In the genomic region with DNA sequence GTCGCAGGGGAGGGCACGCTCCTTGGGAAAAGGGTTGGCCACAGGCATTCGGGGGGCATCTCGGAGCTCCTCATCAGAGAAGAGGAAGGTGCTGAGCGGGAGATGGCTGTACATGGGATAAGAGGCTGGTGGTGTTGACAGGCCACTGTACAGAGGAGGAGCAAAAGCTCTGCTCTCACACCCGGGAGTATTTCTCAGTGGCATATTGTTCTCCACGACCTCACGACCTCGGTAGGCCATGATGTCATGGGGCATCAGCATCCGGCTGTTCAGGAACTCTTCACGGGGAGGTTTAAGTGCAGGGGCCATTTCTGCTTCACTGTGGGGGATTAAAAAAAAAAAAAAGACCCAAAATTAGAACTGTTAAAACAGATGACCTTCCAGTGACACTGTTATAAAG, we compare ENCODE assay signal across 36 mouse cellular contexts. TPM values are rescaled to one million over a fixed set of nuclear protein-coding genes. Genes with fewer than 3 reads are reported as not detected.
A peak's percentile ranks its signal among the peaks of the same experiment; 100 is the strongest.
DNase-seq lines count a peak whose midpoint lies in the region; ATAC-seq and TF ChIP-seq lines count a peak whose summit lies in the region.
"Had no signal": no experiment of that assay in that cellular context is flagged by ENCODE, and none has a peak within 500 bp of the region (broad histone marks: within the 10 kb centered on the region; RNA-seq: fewer than 3 reads in every experiment).

No protein-coding gene starts in this region.

- 68% methylated on average over 11 of the region's 11 CpGs for WGBS in embryonic facial prominence, embryonic 11.5 days
- 71% methylated on average over 11 of the region's 11 CpGs for WGBS in embryonic facial prominence, embryonic 10.5 days
- WGBS in heart, postnatal 0 days: 39% methylated on average over 11 of the region's 11 CpGs
- WGBS in midbrain, embryonic 10.5 days: 82% methylated on average over 11 of the region's 11 CpGs
- 80% methylated on average over 11 of the region's 11 CpGs for WGBS in midbrain, embryonic 13.5 days
- WGBS in neural tube, embryonic 15.5 days: 79% methylated on average over 11 of the region's 11 CpGs

- H3K9me3 ChIP-seq in embryonic facial prominence, embryonic 11.5 days (replicated peaks; ENCODE audit: control insufficient read depth, low read length): no peaks in the 10 kb centered on the region
- no peaks in the 10 kb centered on the region for H3K9me3 ChIP-seq in embryonic facial prominence, embryonic 10.5 days
- no peaks in the 10 kb centered on the region for H3K9me3 ChIP-seq in heart, postnatal 0 days (replicated peaks; ENCODE audit: control insufficient read depth, low read length)
- no peaks in the 10 kb centered on the region for H3K9me3 ChIP-seq in midbrain, embryonic 10.5 days (replicated peaks)
- no peaks in the 10 kb centered on the region for H3K9me3 ChIP-seq in midbrain, embryonic 13.5 days
- no peaks in the 10 kb centered on the region for H3K9me3 ChIP-seq in neural tube, embryonic 15.5 days (replicated peaks)
- H3K9me3 ChIP-seq: forebrain, embryonic 13.5 days; heart, embryonic 15.5 days; hindbrain, embryonic 15.5 days; liver, embryonic 15.5 days; lung, embryonic 15.5 days; neural tube, embryonic 12.5 days had no signal

- H3K4me3 ChIP-seq in embryonic facial prominence, embryonic 11.5 days (ENCODE audit: low read depth, low read length): no peak overlapping the region
- H3K4me3 ChIP-seq in embryonic facial prominence, embryonic 10.5 days: no peak overlapping the region
- no peak overlapping the region for H3K4me3 ChIP-seq in heart, postnatal 0 days (ENCODE audit: low read depth, low read length)
- no peak overlapping the region for H3K4me3 ChIP-seq in midbrain, embryonic 10.5 days
- H3K4me3 ChIP-seq in midbrain, embryonic 13.5 days (replicated peaks): no peak overlapping the region
- no peak overlapping the region for H3K4me3 ChIP-seq in neural tube, embryonic 15.5 days (replicated peaks)
- H3K4me3 ChIP-seq: forebrain, embryonic 13.5 days; heart, embryonic 15.5 days; hindbrain, embryonic 15.5 days; liver, embryonic 15.5 days; lung, embryonic 15.5 days; myocyte; neural tube, embryonic 12.5 days had no signal

- no peak for TF ChIP-seq CTCF in heart, postnatal 0 days (IDR thresholded peaks at IDR 0.05; ENCODE audit: low read depth)

- no peak overlapping the region for H3K27ac ChIP-seq in embryonic facial prominence, embryonic 11.5 days (replicated peaks; ENCODE audit: low read depth, low read length)
- H3K27ac ChIP-seq in embryonic facial prominence, embryonic 10.5 days (replicated peaks): no peak overlapping the region
- H3K27ac ChIP-seq in heart, postnatal 0 days (ENCODE audit: low read depth): no peak overlapping the region
- H3K27ac ChIP-seq in midbrain, embryonic 10.5 days (replicated peaks): peak overlapping the region; percentile 33; the same call in 1 of the 2 replicates
- no peak overlapping the region for H3K27ac ChIP-seq in midbrain, embryonic 13.5 days
- no peak overlapping the region for H3K27ac ChIP-seq in neural tube, embryonic 15.5 days (replicated peaks)
- H3K27ac ChIP-seq: forebrain, embryonic 13.5 days; heart, embryonic 15.5 days; hindbrain, embryonic 15.5 days; liver, embryonic 15.5 days; lung, embryonic 15.5 days; neural tube, embryonic 12.5 days had no signal

- no peak for TF ChIP-seq EP300 in heart, postnatal 0 days (IDR thresholded peaks at IDR 0.05; ENCODE audit: low read depth)

- H3K9ac ChIP-seq in embryonic facial prominence, embryonic 11.5 days (replicated peaks; ENCODE audit: low read length): no peak overlapping the region
- no peak overlapping the region for H3K9ac ChIP-seq in heart, postnatal 0 days (replicated peaks; ENCODE audit: low read depth, low read length)
- no peak overlapping the region for H3K9ac ChIP-seq in midbrain, embryonic 13.5 days (replicated peaks)
- H3K9ac ChIP-seq in neural tube, embryonic 15.5 days (replicated peaks): no peak overlapping the region
- H3K9ac ChIP-seq: forebrain, embryonic 13.5 days; heart, embryonic 15.5 days; hindbrain, embryonic 15.5 days; liver, embryonic 15.5 days; lung, embryonic 15.5 days; neural tube, embryonic 12.5 days had no signal

- H3K4me1 ChIP-seq in embryonic facial prominence, embryonic 11.5 days (ENCODE audit: control insufficient read depth, insufficient read depth, low read length): no peaks in the 10 kb centered on the region
- peaks cover 13% of the 10 kb centered on the region for H3K4me1 ChIP-seq in embryonic facial prominence, embryonic 10.5 days
- H3K4me1 ChIP-seq in heart, postnatal 0 days (ENCODE audit: control insufficient read depth, insufficient read depth): 0 out of 2 replicates have a peak, but pooled peaks cover 3% of the 10 kb centered on the region
- peaks cover 19% of the 10 kb centered on the region for H3K4me1 ChIP-seq in midbrain, embryonic 10.5 days
- no peaks in the 10 kb centered on the region for H3K4me1 ChIP-seq in midbrain, embryonic 13.5 days (replicated peaks)
- H3K4me1 ChIP-seq in neural tube, embryonic 15.5 days: no peaks in the 10 kb centered on the region
- H3K4me1 ChIP-seq: forebrain, embryonic 13.5 days; hindbrain, embryonic 15.5 days; liver, embryonic 15.5 days; neural tube, embryonic 12.5 days had no signal

- DNase-seq in embryonic facial prominence, embryonic 11.5 days (ENCODE audit: low spot score): no peak
- no peak for DNase-seq in embryonic facial prominence, embryonic 10.5 days (ENCODE audit: low spot score)
- no peak for DNase-seq in heart, postnatal 0 days (ENCODE audit: low spot score)
- DNase-seq in heart, postnatal 4 days: no peak
- no peak for DNase-seq in midbrain, embryonic 10.5 days (ENCODE audit: low spot score)
- DNase-seq: adrenal gland, postnatal 14 days; cerebellum, postnatal 10 days; gastrocnemius, postnatal 14 days; heart, adult 18-20 months; kidney, adult 9 months; layer of hippocampus, adult 9-11 months; right cerebral cortex, postnatal 14 days; thymus, postnatal 4 days had no signal

- no peak overlapping the region for H3K4me2 ChIP-seq in embryonic facial prominence, embryonic 11.5 days (ENCODE audit: low read depth, low read length)
- no peak overlapping the region for H3K4me2 ChIP-seq in heart, postnatal 0 days (ENCODE audit: low read depth, low read length)
- no peak overlapping the region for H3K4me2 ChIP-seq in midbrain, embryonic 13.5 days (replicated peaks)
- no peak overlapping the region for H3K4me2 ChIP-seq in neural tube, embryonic 15.5 days
- H3K4me2 ChIP-seq: forebrain, embryonic 13.5 days; heart, embryonic 15.5 days; hindbrain, embryonic 15.5 days; lung, embryonic 15.5 days; midbrain, embryonic 11.5 days; neural tube, embryonic 12.5 days had no signal

- H3K27me3 ChIP-seq in embryonic facial prominence, embryonic 11.5 days (ENCODE audit: control insufficient read depth, insufficient read depth, low read length): no peaks in the 10 kb centered on the region
- H3K27me3 ChIP-seq in embryonic facial prominence, embryonic 10.5 days (replicated peaks; ENCODE audit: low read depth, poor library complexity, severe bottlenecking): peaks cover 6% of the 10 kb centered on the region
- no peaks in the 10 kb centered on the region for H3K27me3 ChIP-seq in heart, postnatal 0 days (ENCODE audit: control insufficient read depth, insufficient read depth, low read length)
- H3K27me3 ChIP-seq in midbrain, embryonic 10.5 days (ENCODE audit: low read depth, poor library complexity, severe bottlenecking): peaks cover 11% of the 10 kb centered on the region
- H3K27me3 ChIP-seq in midbrain, embryonic 13.5 days: peaks cover 8% of the 10 kb centered on the region; the same call in 1 of the 2 replicates
- no peaks in the 10 kb centered on the region for H3K27me3 ChIP-seq in neural tube, embryonic 15.5 days (replicated peaks)
- H3K27me3 ChIP-seq: forebrain, embryonic 13.5 days; heart, embryonic 15.5 days; hindbrain, embryonic 15.5 days; lung, embryonic 15.5 days; neural tube, embryonic 12.5 days; Patski had no signal

- ATAC-seq in embryonic facial prominence, embryonic 11.5 days (replicated peaks; ENCODE audit: insufficient number of reproducible peaks, low FRiP score, low TSS enrichment, low read depth): 0 out of 2 replicates have a peak, but pooled peaks have one; percentile 21
- peak; percentile 37; the same call in 1 of the 2 replicates for ATAC-seq in heart, postnatal 0 days (ENCODE audit: insufficient read depth, low read depth)
- no peak for ATAC-seq in midbrain, embryonic 13.5 days
- ATAC-seq in neural tube, embryonic 15.5 days (ENCODE audit: low FRiP score): no peak
- ATAC-seq: forebrain, embryonic 13.5 days; inflammation-experienced regulatory T-cells, adult 6 months; Patski had no signal

- no peaks in the 10 kb centered on the region for H3K36me3 ChIP-seq in embryonic facial prominence, embryonic 11.5 days (replicated peaks; ENCODE audit: control insufficient read depth, insufficient read depth, low read depth, low read length)
- no peaks in the 10 kb centered on the region for H3K36me3 ChIP-seq in embryonic facial prominence, embryonic 10.5 days (replicated peaks)
- peaks cover 2% of the 10 kb centered on the region for H3K36me3 ChIP-seq in heart, postnatal 0 days (replicated peaks; ENCODE audit: control insufficient read depth, insufficient read depth, low read length)
- no peaks in the 10 kb centered on the region for H3K36me3 ChIP-seq in midbrain, embryonic 10.5 days
- H3K36me3 ChIP-seq in midbrain, embryonic 13.5 days: no peaks in the 10 kb centered on the region; the same call in 1 of the 2 replicates
- peaks cover 3% of the 10 kb centered on the region; the same call in 1 of the 2 replicates for H3K36me3 ChIP-seq in neural tube, embryonic 15.5 days
- H3K36me3 ChIP-seq: hindbrain, embryonic 15.5 days had no signal

RNA-seq across cellular contexts. Expression of a gene that starts 15.4 kb away (rescaled TPM):
- polyA plus RNA-seq in embryonic facial prominence, embryonic 11.5 days (2014; fragmentation: Nextera tagmentation; extraction: Ambion mirVana): not detected in 2 replicates
- not detected in 2 replicates for polyA plus RNA-seq in embryonic facial prominence, embryonic 10.5 days (2016; fragmentation: Nextera tagmentation; extraction: Ambion mirVana)
- not detected in 2 replicates for total RNA-seq in heart, postnatal 0 days (2014; rRNA removed; ENCODE audit: low replicate concordance)
- polyA plus RNA-seq in heart, postnatal 0 days (2015; fragmentation: Nextera tagmentation; extraction: Ambion mirVana): not detected in 2 replicates
- not detected for total RNA-seq in heart, postnatal 4 days (2021)
- not detected in 2 replicates for polyA plus RNA-seq in midbrain, embryonic 10.5 days (2016; fragmentation: Nextera tagmentation; extraction: Ambion mirVana)
- not detected in 2 replicates for polyA plus RNA-seq in midbrain, embryonic 13.5 days (2015; fragmentation: Nextera tagmentation; extraction: Ambion mirVana)
- polyA plus RNA-seq in neural tube, embryonic 15.5 days (2015; fragmentation: Nextera tagmentation; extraction: Ambion mirVana): not detected in 2 replicates
- total RNA-seq: adrenal gland, postnatal 14 days; gastrocnemius, postnatal 14 days; heart, adult 18-20 months; hematopoietic stem cell, adult 5-6 weeks; left cerebral cortex, postnatal 10 days; megakaryocyte progenitor cell, adult 5-6 weeks; MEL; midbrain, postnatal 0 days had no signal
- polyA plus RNA-seq: cortical plate, adult 2 months; forebrain, embryonic 13.5 days; heart, embryonic 15.5 days; hindbrain, embryonic 15.5 days; inflammation-experienced regulatory T-cells, adult 6 months; limb, embryonic 11.5 days; liver, embryonic 15.5 days; lung, embryonic 15.5 days; midbrain, embryonic 11.5 days; midbrain, postnatal 0 days; myocyte; neural tube, embryonic 12.5 days; small intestine, adult 2 months; stomach, embryonic 14.5 days; testis, adult 2 months; thymus, postnatal 0 days had no signal

RNA-seq across cellular contexts. Expression of a gene that starts 15.8 kb away (rescaled TPM):
- 0.25 and 0.56 TPM in 2 replicates for polyA plus RNA-seq in embryonic facial prominence, embryonic 11.5 days (2014; fragmentation: Nextera tagmentation; extraction: Ambion mirVana)
- polyA plus RNA-seq in embryonic facial prominence, embryonic 10.5 days (2016; fragmentation: Nextera tagmentation; extraction: Ambion mirVana): 0.16 and 0.25 TPM in 2 replicates
- 0.23 and 2.8 TPM in 2 replicates for total RNA-seq in heart, postnatal 0 days (2014; rRNA removed; ENCODE audit: low replicate concordance)
- polyA plus RNA-seq in heart, postnatal 0 days (2015; fragmentation: Nextera tagmentation; extraction: Ambion mirVana): 0.19 and 0.25 TPM in 2 replicates
- 1 to 10 TPM; 1.5 TPM for total RNA-seq in heart, postnatal 4 days (2021)
- 0.02 and 0.07 TPM in 2 replicates for polyA plus RNA-seq in midbrain, embryonic 10.5 days (2016; fragmentation: Nextera tagmentation; extraction: Ambion mirVana)
- 0.22 and 0.24 TPM in 2 replicates for polyA plus RNA-seq in midbrain, embryonic 13.5 days (2015; fragmentation: Nextera tagmentation; extraction: Ambion mirVana)
- 0.84 and 1.3 TPM in 2 replicates for polyA plus RNA-seq in neural tube, embryonic 15.5 days (2015; fragmentation: Nextera tagmentation; extraction: Ambion mirVana)
- total RNA-seq: MEL had no signal

RNA-seq across cellular contexts. Expression of a gene that starts 40.7 kb away (rescaled TPM):
- not detected in 2 replicates for polyA plus RNA-seq in embryonic facial prominence, embryonic 11.5 days (2014; fragmentation: Nextera tagmentation; extraction: Ambion mirVana)
- 0.10 TPM in 1 of 2 replicates, not detected in the other for polyA plus RNA-seq in embryonic facial prominence, embryonic 10.5 days (2016; fragmentation: Nextera tagmentation; extraction: Ambion mirVana)
- not detected in 2 replicates for total RNA-seq in heart, postnatal 0 days (2014; rRNA removed; ENCODE audit: low replicate concordance)
- polyA plus RNA-seq in heart, postnatal 0 days (2015; fragmentation: Nextera tagmentation; extraction: Ambion mirVana): not detected in 2 replicates
- not detected for total RNA-seq in heart, postnatal 4 days (2021)
- not detected in 2 replicates for polyA plus RNA-seq in midbrain, embryonic 10.5 days (2016; fragmentation: Nextera tagmentation; extraction: Ambion mirVana)
- not detected in 2 replicates for polyA plus RNA-seq in midbrain, embryonic 13.5 days (2015; fragmentation: Nextera tagmentation; extraction: Ambion mirVana)
- polyA plus RNA-seq in neural tube, embryonic 15.5 days (2015; fragmentation: Nextera tagmentation; extraction: Ambion mirVana): not detected in 2 replicates
- total RNA-seq: adrenal gland, postnatal 14 days; gastrocnemius, postnatal 14 days; heart, adult 18-20 months; hematopoietic stem cell, adult 5-6 weeks; megakaryocyte progenitor cell, adult 5-6 weeks; MEL had no signal
- polyA plus RNA-seq: forebrain, embryonic 13.5 days; heart, embryonic 15.5 days; hindbrain, embryonic 15.5 days; inflammation-experienced regulatory T-cells, adult 6 months; limb, embryonic 11.5 days; liver, embryonic 15.5 days; lung, embryonic 15.5 days; midbrain, embryonic 11.5 days; neural tube, embryonic 12.5 days; Patski; small intestine, adult 2 months; stomach, embryonic 14.5 days; thymus, postnatal 0 days had no signal

Comparison
In these comparisons a context has a peak if more than half of its experiments do, and no peak if none do; other contexts are left out.
1. ATAC-seq: peak in embryonic facial prominence, embryonic 11.5 days (single experiment) and heart, postnatal 0 days (single experiment); none in midbrain, embryonic 13.5 days (single experiment) and neural tube, embryonic 15.5 days (single experiment).